Mouse (Mus musculus) layer of hippocampus, adult 11-12 months (tissue): ENCODE measurements around the gene Plekhb2.

Experiments used
- DNase-seq: peaks from one replicate; pipeline ENCODE4 v3.0.0; 2022; ENCODE audit warnings: low spot score

Plekhb2 gene

GRCm38 (mm10) chr1:34867574-34867955 lies 17.8 kb downstream of the Plekhb2 start:
- DNase-seq, result no peak

- no peak for DNase-seq
Measured at GRCm38 (mm10) chr1:34868391-34868790, 18.6 kb downstream of the Plekhb2 start.

- no peak for DNase-seq
Measured at GRCm38 (mm10) chr1:34869231-34869630, 19.5 kb downstream of the Plekhb2 start.

- DNase-seq, result no peak
Measured at GRCm38 (mm10) chr1:34871170-34871569, 21.4 kb downstream of the Plekhb2 start.

GRCm38 (mm10) chr1:34873551-34873950 lies 23.8 kb downstream of the Plekhb2 start:
- DNase-seq, result no peak

GRCm38 (mm10) chr1:34879611-34880010 lies 29.8 kb downstream of the Plekhb2 start:
- no peak for DNase-seq

- no peak for DNase-seq
Measured at GRCm38 (mm10) chr1:34883776-34884175, 34.0 kb downstream of the Plekhb2 start.

GRCm38 (mm10) chr1:34891559-34892289 lies 41.9 kb downstream of the Plekhb2 start:
- DNase-seq, result peak; percentile 57

GRCm38 (mm10) chr1:34892466-34892865 lies 42.7 kb downstream of the Plekhb2 start:
- DNase-seq, result no peak

GRCm38 (mm10) chr1:34893331-34893730 lies 43.6 kb downstream of the Plekhb2 start:
- DNase-seq, result no peak

GRCm38 (mm10) chr1:34893831-34894230 lies 44.1 kb downstream of the Plekhb2 start:
- peak; percentile 44 for DNase-seq

GRCm38 (mm10) chr1:34896102-34896501 lies 46.3 kb downstream of the Plekhb2 start:
- no peak for DNase-seq

- peak; percentile 60 for DNase-seq
Measured at GRCm38 (mm10) chr1:34896898-34897297, 47.1 kb downstream of the Plekhb2 start.

GRCm38 (mm10) chr1:34928656-34929055 lies 78.9 kb downstream of the Plekhb2 start:
- no peak for DNase-seq
